Mouse (Mus musculus) midbrain, postnatal 0 days (tissue): ENCODE data around the gene Notch3. TPM values are rescaled to one million over a fixed set of nuclear protein-coding genes. Genes with fewer than 3 reads are reported as not detected.
"Not testable (repeated sequence)": the region's sequence is repeated elsewhere in the genome, so short reads cannot be mapped to it uniquely, and the experiment has no call there.

ENCODE experiments used
- ATAC-seq: fragments of 200-750 bp; cut with Nextera tagmentation; 2 replicates; pipeline ENCODE4 v1.8.0; 2017; ENCODE audit warnings: moderate number of reproducible peaks, mild to moderate bottlenecking, moderate TSS enrichment, moderate library complexity; ENCODE audit not compliant: low FRiP score
- DNase-seq: peaks from one replicate; pipeline ENCODE4 v3.0.0-alpha.2; 2015; ENCODE audit warnings: low spot score
- H3K27ac ChIP-seq: fragments of 300-500 bp; sonication (generic); 2 replicates; pipeline ENCODE4 v1.5.1; 2014; ENCODE audit warnings: low read depth, mild to moderate bottlenecking, low read length, mixed read lengths
- H3K27me3 ChIP-seq: fragments of 300-500 bp; sonication (generic); 2 replicates; pipeline ENCODE4 v1.6.1; 2014; ENCODE audit warnings: low read length, control low read depth, mixed read lengths; ENCODE audit not compliant: insufficient read depth
- H3K36me3 ChIP-seq: fragments of 300-500 bp; sonication (generic); 2 replicates; pipeline ENCODE4 v1.6.1; 2014; ENCODE audit warnings: low read length, control low read depth, mixed read lengths; ENCODE audit not compliant: insufficient read depth
- H3K4me1 ChIP-seq: fragments of 300-500 bp; sonication (generic); 2 replicates; pipeline ENCODE4 v1.6.1; 2014; ENCODE audit warnings: mild to moderate bottlenecking, control low read depth, antibody characterized with exemption, low read length, mixed read lengths; ENCODE audit not compliant: insufficient read depth
- H3K4me2 ChIP-seq: fragments of 300-500 bp; sonication (generic); 2 replicates; pipeline ENCODE4 v1.6.1; 2014; ENCODE audit warnings: low read depth, mild to moderate bottlenecking, low read length, mixed read lengths; ENCODE audit not compliant: poor library complexity, severe bottlenecking
- H3K4me3 ChIP-seq: fragments of 300-500 bp; sonication (generic); 2 replicates; pipeline ENCODE4 v1.5.1; 2014; ENCODE audit warnings: low read depth, mild to moderate bottlenecking, low read length, moderate library complexity
- H3K9ac ChIP-seq: fragments of 300-500 bp; sonication (generic); replicated peaks from 2 replicates; pipeline ENCODE4 v1.6.1; 2014; ENCODE audit warnings: mild to moderate bottlenecking, low read length, moderate library complexity, mixed read lengths; ENCODE audit not compliant: poor library complexity, severe bottlenecking
- H3K9me3 ChIP-seq: fragments of 300-500 bp; sonication (generic); 2 replicates; pipeline ENCODE4 v1.6.1; 2016; ENCODE audit warnings: low read length, control low read depth
- CTCF ChIP-seq: IDR thresholded peaks from 2 replicates; pipeline ENCODE4 v1.5.1; 2016; ENCODE audit warnings: antibody characterized with exemption, mild to moderate bottlenecking
- WGBS: fragments of 180-500 bp; shearing (Covaris S2); extraction: QIAGEN DNeasy Blood & Tissue Kit; methylation state at CpG from one replicate; pipeline ENCODE4 v1.1.7; 2014; 5-methylcytosine and 5-hydroxymethylcytosine counted together
- polyA plus RNA-seq: library from polyadenylated mRNA; unstranded; fragments of >200 nt; fragmentation: Nextera tagmentation; extraction: Ambion mirVana; gene quantifications from 2 replicates; pipeline ENCODE4 v1.2.1, GENCODE M21; 2015
- total RNA-seq: library from RNA; depleted of rRNA; stranded (reverse); fragments of >200 nt; gene quantifications from 2 replicates; pipeline ENCODE4 v1.2.3, GENCODE M21; 2014

Notch3 gene
- total and polyA plus RNA-seq, 2 experiments from 2014 or later = 5.2 to 42.4 TPM

- no peaks in the 10 kb centered on the region for H3K9me3 ChIP-seq
- H3K9ac ChIP-seq = peak overlapping the region; percentile 66
- peak overlapping the region; percentile 82 for H3K4me2 ChIP-seq
- no peaks in the 10 kb centered on the region; the same call in 1 of the 2 replicates for H3K27me3 ChIP-seq
- peak overlapping the region; percentile 50 for H3K4me3 ChIP-seq
- no peak overlapping the region for H3K27ac ChIP-seq
- ATAC-seq = peak; percentile 34; the same call in 1 of the 2 replicates
- WGBS = 36% methylated on average over 8 of the region's 8 CpGs
- TF ChIP-seq CTCF = no peak
- H3K36me3 ChIP-seq = no peaks in the 10 kb centered on the region
- H3K4me1 ChIP-seq = 0 out of 2 replicates have a peak, but pooled peaks cover 6% of the 10 kb centered on the region
- DNase-seq = no peak
Measured at GRCm38 (mm10) chr17:32099574-32099942, 67.1 kb downstream of the Notch3 start.

DNA sequence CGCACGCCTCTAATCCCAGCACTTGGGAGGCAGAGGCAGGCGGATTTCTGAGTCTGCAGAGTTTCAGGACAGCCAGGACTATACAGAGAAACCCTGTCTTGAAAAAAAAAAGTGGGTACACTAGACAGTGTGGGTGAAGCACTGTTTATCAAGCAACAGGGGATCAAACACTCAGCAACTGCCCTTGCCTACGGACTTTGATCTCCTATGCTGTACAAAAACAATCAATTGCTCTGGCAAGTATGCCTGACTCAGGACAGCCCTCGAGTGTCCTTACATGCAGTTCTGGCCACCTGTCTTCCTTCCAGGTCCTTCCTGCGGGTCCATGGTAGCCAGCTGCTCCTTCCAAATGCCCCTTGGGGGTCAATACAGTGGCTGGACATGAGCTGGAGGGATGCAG, 67.7 kb downstream of the Notch3 start:
- not testable (repeated sequence) for H3K9me3 ChIP-seq, H3K4me3 ChIP-seq, H3K4me1 ChIP-seq, H3K9ac ChIP-seq, H3K4me2 ChIP-seq, H3K27ac ChIP-seq, H3K27me3 ChIP-seq, DNase-seq, ATAC-seq, H3K36me3 ChIP-seq
- whole genome bisulfite sequencing = 94% methylated on average over 6 of the region's 6 CpGs

- Histone ChIP-seq H3K4me3 (no peak overlapping the region), H3K9me3 (no peaks in the 10 kb centered on the region)
- WGBS = 78% methylated on average over 1 of the region's 1 CpGs
Measured at GRCm38 (mm10) chr17:32097676-32098075, 69.0 kb downstream of the Notch3 start.

GRCm38 (mm10) chr17:32092895-32093294, 73.8 kb downstream of the Notch3 start:
- WGBS = 79% methylated on average over 5 of the region's 5 CpGs
- peak; percentile 35; the same call in 1 of the 2 replicates for TF ChIP-seq CTCF
- ATAC-seq = no peak

More at GRCm38 (mm10) chr17:32097676-32098075, 69.0 kb downstream of the Notch3 start:
- 0 out of 2 replicates have a peak, but pooled peaks cover 6% of the 10 kb centered on the region for H3K4me1 ChIP-seq
- no peak overlapping the region for H3K9ac ChIP-seq
- H3K36me3 ChIP-seq = no peaks in the 10 kb centered on the region
- no peak for TF ChIP-seq CTCF
- H3K27me3 ChIP-seq = no peaks in the 10 kb centered on the region; the same call in 1 of the 2 replicates
- no peak overlapping the region for H3K4me2 ChIP-seq
- DNase-seq (no peak), ATAC-seq (no peak)
- H3K27ac ChIP-seq = no peak overlapping the region

GRCm38 (mm10) chr17:32092241-32092619, 74.4 kb downstream of the Notch3 start:
- Histone ChIP-seq H3K27ac (0 out of 2 replicates have a peak overlapping the region, but pooled peaks have one; percentile 47), H3K9me3 (no peaks in the 10 kb centered on the region), H3K9ac (no peak overlapping the region), H3K4me1 (peaks cover 5% of the 10 kb centered on the region; the same call in 1 of the 2 replicates), H3K27me3 (no peaks in the 10 kb centered on the region), H3K4me2 (no peak overlapping the region), H3K4me3 (no peak overlapping the region), H3K36me3 (no peaks in the 10 kb centered on the region)
- no peak for TF ChIP-seq CTCF
- DNase-seq (no peak), ATAC-seq (no peak)
- 100% methylated on average over 1 of the region's 1 CpGs for WGBS

More at GRCm38 (mm10) chr17:32092895-32093294, 73.8 kb downstream of the Notch3 start:
- no peak overlapping the region for H3K27ac ChIP-seq
- no peaks in the 10 kb centered on the region for H3K36me3 ChIP-seq
- no peak for DNase-seq
- no peak overlapping the region for H3K4me2 ChIP-seq
- H3K4me1 ChIP-seq = peaks cover 5% of the 10 kb centered on the region; the same call in 1 of the 2 replicates
- no peak overlapping the region for H3K9ac ChIP-seq
- no peak overlapping the region for H3K4me3 ChIP-seq
- no peaks in the 10 kb centered on the region for H3K27me3 ChIP-seq
- no peaks in the 10 kb centered on the region for H3K9me3 ChIP-seq

GRCm38 (mm10) chr17:32091364-32092240, 75.0 kb downstream of the Notch3 start:
- not testable (repeated sequence) for H3K9me3 ChIP-seq, H3K27me3 ChIP-seq, H3K9ac ChIP-seq, H3K36me3 ChIP-seq, H3K4me1 ChIP-seq
- ATAC-seq (peak; percentile 93), DNase-seq (peak; percentile 89)
- H3K4me3 ChIP-seq = peak overlapping the region; percentile 13; the same call in 1 of the 2 replicates
- H3K27ac ChIP-seq = peak overlapping the region; percentile 59; the same call in 1 of the 2 replicates
- peak overlapping the region; percentile 43 for H3K4me2 ChIP-seq
- 4% methylated on average over 13 of the region's 16 CpGs for WGBS
